Mouse (Mus musculus): Measurements from ENCODE around the gene Grb14. TPM values are rescaled to one million over a fixed set of nuclear protein-coding genes. Genes with fewer than 3 reads are reported as not detected.

The Grb14 gene
- polyA plus RNA-seq, 1 experiment from 2014 or later, result 30.0 TPM

GRCm38 (mm10) chr2:65014552-65014951 lies 10.2 kb downstream of the Grb14 start:
- Histone ChIP-seq H3K4me1 (no peaks in the 10 kb centered on the region), H3K9ac (no peak overlapping the region), H3K9me3 (no peaks in the 10 kb centered on the region), H3K4me2 (no peak overlapping the region), H3K27ac (no peak overlapping the region), H3K4me3 (no peak overlapping the region), H3K36me3 (replicated peaks) (no peaks in the 10 kb centered on the region), H3K27me3 (replicated peaks) (no peaks in the 10 kb centered on the region)
- WGBS, result 89% methylated on average over 3 of the region's 3 CpGs
- no peak for ATAC-seq (replicated peaks)

DNA sequence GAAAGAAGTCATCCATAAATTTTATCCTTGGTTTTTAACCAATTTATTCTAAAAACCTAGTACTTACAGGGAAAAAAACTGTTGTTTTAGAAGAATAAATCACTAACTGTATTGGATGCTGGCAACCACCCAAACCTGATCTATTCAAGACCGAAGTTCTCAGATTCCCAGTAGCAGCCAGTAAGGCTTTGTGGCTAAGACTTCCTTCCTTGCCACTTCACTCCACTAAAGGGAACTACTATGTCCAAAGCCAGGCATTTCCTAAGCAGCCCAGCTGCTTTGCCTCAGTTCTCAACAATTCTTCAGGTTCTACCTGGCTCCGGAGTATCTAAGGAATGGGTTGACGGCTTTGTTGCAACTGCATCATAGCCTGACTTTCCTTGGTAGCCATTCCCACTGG lies 14.7 kb downstream of the Grb14 start:
- Histone ChIP-seq H3K27ac (no peak overlapping the region), H3K4me2 (no peak overlapping the region), H3K9ac (no peak overlapping the region), H3K9me3 (no peaks in the 10 kb centered on the region), H3K27me3 (replicated peaks) (no peaks in the 10 kb centered on the region), H3K36me3 (replicated peaks) (no peaks in the 10 kb centered on the region), H3K4me3 (no peak overlapping the region), H3K4me1 (no peaks in the 10 kb centered on the region)
- ATAC-seq (replicated peaks), result no peak
- 90% methylated on average over 3 of the region's 3 CpGs for WGBS

DNA sequence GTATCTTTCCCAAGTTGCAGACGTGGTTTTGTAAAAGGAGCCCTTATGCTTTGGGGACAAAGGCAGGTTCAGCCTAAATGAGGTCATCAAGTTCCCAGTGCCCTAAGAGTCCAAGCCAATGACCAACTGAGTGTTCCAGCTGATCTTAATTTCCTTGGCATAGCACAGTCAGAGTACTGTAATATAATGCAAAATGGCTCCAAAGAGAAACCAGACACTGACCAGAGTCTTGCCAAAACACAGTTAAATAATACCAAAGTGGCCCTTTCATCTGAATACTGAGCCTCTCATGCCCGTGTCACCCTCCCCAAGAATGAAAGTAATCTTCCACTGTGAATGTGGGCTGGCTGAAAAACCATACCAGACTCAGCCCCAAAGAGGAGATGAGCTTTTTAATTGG lies 17.4 kb downstream of the Grb14 start:
- H3K27me3 ChIP-seq (replicated peaks), result no peaks in the 10 kb centered on the region
- WGBS, result 58% methylated on average over 2 of the region's 2 CpGs
- no peak overlapping the region for H3K9ac ChIP-seq
- no peak for ATAC-seq (replicated peaks)
- no peak overlapping the region for H3K4me3 ChIP-seq
- no peak overlapping the region for H3K27ac ChIP-seq
- H3K36me3 ChIP-seq (replicated peaks), result no peaks in the 10 kb centered on the region
- H3K4me1 ChIP-seq, result no peaks in the 10 kb centered on the region
- no peaks in the 10 kb centered on the region for H3K9me3 ChIP-seq
- H3K4me2 ChIP-seq, result no peak overlapping the region

GRCm38 (mm10) chr2:65005044-65005443 lies 19.7 kb downstream of the Grb14 start:
- H3K4me1 ChIP-seq, result no peaks in the 10 kb centered on the region

DNA sequence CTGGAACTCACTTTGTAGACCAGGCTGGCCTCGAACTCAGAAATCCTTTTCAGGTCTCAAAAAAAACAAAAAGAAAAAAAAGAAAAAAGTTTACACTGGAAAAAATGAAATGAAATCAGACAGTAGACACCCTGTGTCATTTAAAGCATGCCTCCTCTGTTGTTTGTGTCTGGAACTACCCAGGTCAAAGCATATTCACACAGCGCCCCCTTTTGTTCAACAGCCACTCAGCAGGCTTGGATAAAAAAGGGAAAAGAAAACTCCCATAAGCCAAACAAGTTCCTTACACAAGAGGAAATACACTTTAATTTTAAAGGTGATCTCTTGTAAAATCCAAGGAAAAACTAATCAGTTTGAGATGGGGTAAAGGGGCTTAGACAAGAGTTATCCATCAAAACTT lies 21.4 kb downstream of the Grb14 start:
- ATAC-seq (replicated peaks), result no peak
- no peaks in the 10 kb centered on the region for H3K4me1 ChIP-seq
- WGBS, result 42% methylated on average over 2 of the region's 2 CpGs

More at GRCm38 (mm10) chr2:65005044-65005443, 19.7 kb downstream of the Grb14 start:
- H3K27ac ChIP-seq, result no peak overlapping the region
- ATAC-seq (replicated peaks), result no peak
- H3K4me3 ChIP-seq, result no peak overlapping the region
- H3K27me3 ChIP-seq (replicated peaks), result no peaks in the 10 kb centered on the region
- H3K9ac ChIP-seq, result no peak overlapping the region
- no peak overlapping the region for H3K4me2 ChIP-seq
- no peaks in the 10 kb centered on the region for H3K9me3 ChIP-seq
- H3K36me3 ChIP-seq (replicated peaks), result no peaks in the 10 kb centered on the region

GRCm38 (mm10) chr2:65002631-65003030 lies 22.2 kb downstream of the Grb14 start:
- no peak overlapping the region for H3K9ac ChIP-seq
- no peak overlapping the region for H3K4me2 ChIP-seq
- no peaks in the 10 kb centered on the region for H3K4me1 ChIP-seq
- no peaks in the 10 kb centered on the region for H3K27me3 ChIP-seq (replicated peaks)
- H3K36me3 ChIP-seq (replicated peaks), result no peaks in the 10 kb centered on the region
- WGBS, result 88% methylated on average over 3 of the region's 3 CpGs
- no peaks in the 10 kb centered on the region for H3K9me3 ChIP-seq
- H3K4me3 ChIP-seq, result no peak overlapping the region
- no peak overlapping the region for H3K27ac ChIP-seq
- no peak for ATAC-seq (replicated peaks)

More for the DNA sequence above, 21.4 kb downstream of the Grb14 start:
- Histone ChIP-seq H3K36me3 (replicated peaks) (no peaks in the 10 kb centered on the region), H3K9me3 (no peaks in the 10 kb centered on the region), H3K27ac (no peak overlapping the region), H3K27me3 (replicated peaks) (no peaks in the 10 kb centered on the region), H3K9ac (no peak overlapping the region), H3K4me3 (no peak overlapping the region), H3K4me2 (no peak overlapping the region)

GRCm38 (mm10) chr2:64995048-64995447 lies 29.7 kb downstream of the Grb14 start:
- WGBS, result 88% methylated on average over 2 of the region's 2 CpGs
- Histone ChIP-seq H3K9me3 (no peaks in the 10 kb centered on the region), H3K9ac (no peak overlapping the region), H3K27me3 (replicated peaks) (no peaks in the 10 kb centered on the region), H3K4me1 (no peaks in the 10 kb centered on the region), H3K36me3 (replicated peaks) (no peaks in the 10 kb centered on the region), H3K4me3 (no peak overlapping the region), H3K27ac (no peak overlapping the region), H3K4me2 (no peak overlapping the region)
- ATAC-seq (replicated peaks), result no peak

DNA sequence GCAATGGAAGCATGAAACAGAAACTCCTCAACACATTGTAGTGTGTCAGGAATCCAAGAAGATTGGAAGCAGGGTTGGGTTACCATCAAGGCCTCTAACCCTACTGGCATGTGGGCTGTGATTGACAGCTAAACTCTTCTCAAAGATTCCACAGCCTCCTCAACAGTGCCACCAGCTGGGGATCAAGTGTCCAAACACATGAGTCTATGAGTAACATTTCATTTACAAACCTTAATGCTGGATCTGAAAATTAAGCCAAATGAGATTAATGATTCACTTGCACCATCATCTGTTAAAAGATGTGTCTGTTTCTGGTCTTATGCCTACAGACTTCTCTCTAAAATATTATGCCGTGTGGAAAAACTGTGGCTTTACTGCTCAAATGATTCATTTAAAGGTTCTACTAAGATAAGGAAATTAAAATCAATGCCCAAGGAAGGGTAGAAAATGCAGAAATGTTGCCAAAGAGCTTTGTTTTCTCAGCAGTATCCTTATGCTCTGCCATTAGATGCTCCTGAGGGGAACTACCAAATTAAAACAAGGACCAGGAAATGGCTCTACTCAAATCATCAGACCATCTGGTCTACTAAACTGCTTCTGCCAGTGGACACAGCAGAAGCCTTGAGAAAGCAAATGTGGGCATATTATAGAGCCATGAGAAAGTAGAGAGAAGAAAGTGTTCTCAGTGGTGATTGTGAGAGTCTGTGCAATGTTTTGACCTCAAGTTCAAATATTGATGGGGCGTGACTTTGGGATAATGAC lies 35.2 kb downstream of the Grb14 start:
- no peaks in the 10 kb centered on the region for H3K4me1 ChIP-seq
- no peaks in the 10 kb centered on the region for H3K36me3 ChIP-seq (replicated peaks)
- H3K9ac ChIP-seq, result no peak overlapping the region
- no peak for ATAC-seq (replicated peaks)
- no peaks in the 10 kb centered on the region for H3K9me3 ChIP-seq
- no peak overlapping the region for H3K27ac ChIP-seq
- no peak overlapping the region for H3K4me2 ChIP-seq
- 97% methylated on average over 2 of the region's 2 CpGs for WGBS
- H3K27me3 ChIP-seq (replicated peaks), result no peaks in the 10 kb centered on the region
- H3K4me3 ChIP-seq, result no peak overlapping the region

DNA sequence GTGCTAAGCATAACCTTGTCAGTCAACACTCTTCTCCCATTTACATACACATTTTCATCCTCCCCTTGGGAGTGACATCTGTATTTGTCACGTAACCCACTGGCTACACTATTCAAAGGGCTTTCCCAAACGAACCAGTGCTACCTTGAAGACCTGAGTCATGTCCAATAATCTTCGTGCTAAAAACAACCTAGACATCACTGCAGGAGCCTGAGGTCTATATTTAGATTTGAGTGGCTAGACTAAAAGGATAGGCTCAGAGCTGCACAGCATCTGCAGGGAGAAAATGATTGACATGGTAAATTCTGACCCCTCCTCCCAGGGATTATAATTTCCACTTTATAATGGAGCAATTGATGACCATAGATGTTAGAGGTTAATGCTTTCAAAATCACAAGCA lies 37.0 kb downstream of the Grb14 start:
- no peak for ATAC-seq (replicated peaks)
- H3K27me3 ChIP-seq (replicated peaks), result no peaks in the 10 kb centered on the region
- WGBS, result 76% methylated on average over 3 of the region's 3 CpGs

GRCm38 (mm10) chr2:64975546-64975945 lies 49.2 kb downstream of the Grb14 start:
- Histone ChIP-seq H3K27me3 (replicated peaks) (no peaks in the 10 kb centered on the region), H3K27ac (no peak overlapping the region), H3K9me3 (no peaks in the 10 kb centered on the region), H3K9ac (no peak overlapping the region), H3K4me3 (no peak overlapping the region), H3K36me3 (replicated peaks) (no peaks in the 10 kb centered on the region), H3K4me2 (no peak overlapping the region), H3K4me1 (no peaks in the 10 kb centered on the region)
- 65% methylated on average over 5 of the region's 5 CpGs for WGBS
- no peak; the same call in 1 of the 2 replicates for ATAC-seq (replicated peaks)

More for the DNA sequence above, 37.0 kb downstream of the Grb14 start:
- no peak overlapping the region for H3K27ac ChIP-seq
- no peaks in the 10 kb centered on the region for H3K4me1 ChIP-seq
- H3K9ac ChIP-seq, result no peak overlapping the region
- H3K4me2 ChIP-seq, result no peak overlapping the region
- peaks cover 2% of the 10 kb centered on the region; the same call in 1 of the 2 replicates for H3K9me3 ChIP-seq
- H3K36me3 ChIP-seq (replicated peaks), result no peaks in the 10 kb centered on the region
- H3K4me3 ChIP-seq, result no peak overlapping the region

- no peak for ATAC-seq (replicated peaks)
These were observed 50.2 kb downstream of the Grb14 start for GRCm38 (mm10) chr2:64974549-64974948.

GRCm38 (mm10) chr2:64973819-64974441 lies 50.9 kb downstream of the Grb14 start:
- Histone ChIP-seq H3K27me3 (replicated peaks) (no peaks in the 10 kb centered on the region), H3K4me3 (no peak overlapping the region), H3K4me2 (no peak overlapping the region), H3K36me3 (replicated peaks) (no peaks in the 10 kb centered on the region), H3K9me3 (no peaks in the 10 kb centered on the region), H3K27ac (no peak overlapping the region), H3K4me1 (no peaks in the 10 kb centered on the region), H3K9ac (no peak overlapping the region)
- 90% methylated on average over 10 of the region's 10 CpGs for WGBS
- ATAC-seq (replicated peaks), result no peak

More at GRCm38 (mm10) chr2:64974549-64974948, 50.2 kb downstream of the Grb14 start:
- Histone ChIP-seq H3K36me3 (replicated peaks) (no peaks in the 10 kb centered on the region), H3K9ac (no peak overlapping the region), H3K27me3 (replicated peaks) (no peaks in the 10 kb centered on the region), H3K4me1 (no peaks in the 10 kb centered on the region), H3K4me3 (no peak overlapping the region), H3K27ac (no peak overlapping the region), H3K4me2 (no peak overlapping the region), H3K9me3 (no peaks in the 10 kb centered on the region)
- 93% methylated on average over 2 of the region's 2 CpGs for WGBS

DNA sequence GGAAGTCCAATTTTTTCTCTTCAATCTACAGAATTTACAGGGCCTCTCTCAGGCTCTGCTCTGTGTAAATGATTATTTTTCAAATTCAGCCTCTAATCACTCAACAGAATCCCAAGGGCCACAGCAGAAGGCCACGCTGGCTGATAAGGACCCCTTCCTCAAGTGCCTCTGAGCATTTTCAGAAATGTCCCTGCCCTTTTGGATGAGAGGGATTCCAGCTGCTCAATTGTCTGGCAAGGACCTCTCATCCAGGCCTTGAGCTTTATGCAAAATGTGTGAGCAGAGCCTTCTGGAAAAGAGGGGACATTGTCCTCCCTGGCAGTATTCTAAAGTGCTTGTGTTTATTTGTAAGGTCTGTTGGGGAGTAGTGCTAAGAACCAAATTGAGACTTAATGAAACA lies 51.7 kb downstream of the Grb14 start:
- no peak overlapping the region for H3K9ac ChIP-seq
- H3K27ac ChIP-seq, result no peak overlapping the region
- H3K27me3 ChIP-seq (replicated peaks), result no peaks in the 10 kb centered on the region
- no peaks in the 10 kb centered on the region for H3K4me1 ChIP-seq
- H3K36me3 ChIP-seq (replicated peaks), result no peaks in the 10 kb centered on the region
- ATAC-seq (replicated peaks), result no peak
- H3K4me2 ChIP-seq, result no peak overlapping the region
- H3K9me3 ChIP-seq, result no peaks in the 10 kb centered on the region
- 53% methylated on average over 1 of the region's 1 CpGs for WGBS
- no peak overlapping the region for H3K4me3 ChIP-seq

Data from midbrain, embryonic 15.5 days (tissue).